Mouse (Mus musculus): ENCODE data around the gene Klf7. TPM values are rescaled to one million over a fixed set of nuclear protein-coding genes. Genes with fewer than 3 reads are reported as not detected.
A peak's percentile ranks its signal among the peaks of the same experiment; 100 is the strongest.

Klf7 gene
- total RNA-seq, 1 experiment from 2014 or later = 34.7 TPM

DNA sequence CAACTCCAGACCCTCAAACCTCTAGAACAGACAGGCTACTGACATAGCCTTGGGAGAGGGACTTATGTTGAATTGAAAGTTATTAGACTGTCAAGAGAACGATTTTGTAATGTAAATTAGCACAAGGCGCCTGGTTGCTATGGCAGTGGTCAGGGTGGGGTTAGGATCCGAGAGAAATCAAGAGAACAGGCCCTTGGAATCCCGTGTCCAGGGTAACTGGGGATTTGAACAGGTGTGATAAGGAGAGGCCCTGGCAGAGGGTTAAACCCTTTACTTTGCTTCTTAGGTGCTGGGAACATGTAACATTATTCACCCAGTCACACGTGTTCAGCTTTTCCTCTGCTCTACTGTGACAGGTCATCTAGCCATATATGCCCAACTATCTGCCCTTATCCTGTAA, 83.7 kb downstream of the Klf7 start:
- ATAC-seq (ENCODE audit: extremely low read depth, insufficient number of reproducible peaks, low FRiP score, poor library complexity, severe bottlenecking) = no peak

DNA sequence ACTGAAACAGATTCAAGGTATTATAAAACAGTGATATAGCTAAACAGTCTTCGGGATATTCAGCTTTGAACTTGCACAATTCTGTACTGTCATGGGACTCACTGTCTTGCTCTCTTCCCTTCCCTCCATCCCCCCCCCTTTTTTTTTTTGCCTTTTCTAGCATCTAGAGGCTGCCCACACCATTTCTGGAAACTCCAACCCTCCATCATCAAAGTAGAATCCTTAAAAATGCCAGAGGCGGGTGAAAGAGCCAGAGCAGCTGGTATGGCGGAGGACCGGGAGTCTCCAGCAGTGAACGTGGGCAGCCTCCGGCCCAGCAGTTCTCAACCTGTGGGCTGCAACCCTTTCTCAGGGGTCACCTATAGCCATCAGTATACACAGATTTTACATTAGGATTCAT, 84.3 kb downstream of the Klf7 start:
- ATAC-seq (ENCODE audit: extremely low read depth, insufficient number of reproducible peaks, low FRiP score, poor library complexity, severe bottlenecking) = no peak

DNA sequence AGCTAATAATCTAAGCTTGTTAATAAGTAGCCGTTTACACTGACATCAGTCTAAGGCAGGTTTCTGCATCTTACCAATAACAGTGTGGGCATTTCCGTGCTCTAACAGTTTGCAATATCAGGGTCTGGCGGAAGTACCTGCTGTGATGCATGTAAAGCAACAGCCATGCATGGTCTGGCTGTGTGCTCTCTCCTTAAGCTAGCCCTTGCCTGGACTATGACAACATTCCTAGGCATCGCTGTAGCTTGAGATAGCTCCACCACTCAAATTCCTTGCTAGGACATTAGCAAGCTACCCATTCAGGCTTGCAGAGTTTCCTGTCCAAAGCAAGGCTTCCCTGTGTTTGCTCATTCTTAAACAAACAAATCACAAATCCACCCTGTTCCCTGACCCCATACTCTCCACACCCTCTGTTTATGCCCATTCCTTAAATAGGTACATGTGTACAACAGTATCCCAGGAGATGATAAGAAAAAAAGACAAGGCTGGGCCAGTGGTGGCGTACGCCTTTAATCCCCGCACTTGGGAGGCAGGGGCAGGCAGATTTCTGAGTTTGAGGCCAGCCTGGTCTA, 85.1 kb downstream of the Klf7 start:
- ATAC-seq (ENCODE audit: extremely low read depth, insufficient number of reproducible peaks, low FRiP score, poor library complexity, severe bottlenecking) = no peak

DNA sequence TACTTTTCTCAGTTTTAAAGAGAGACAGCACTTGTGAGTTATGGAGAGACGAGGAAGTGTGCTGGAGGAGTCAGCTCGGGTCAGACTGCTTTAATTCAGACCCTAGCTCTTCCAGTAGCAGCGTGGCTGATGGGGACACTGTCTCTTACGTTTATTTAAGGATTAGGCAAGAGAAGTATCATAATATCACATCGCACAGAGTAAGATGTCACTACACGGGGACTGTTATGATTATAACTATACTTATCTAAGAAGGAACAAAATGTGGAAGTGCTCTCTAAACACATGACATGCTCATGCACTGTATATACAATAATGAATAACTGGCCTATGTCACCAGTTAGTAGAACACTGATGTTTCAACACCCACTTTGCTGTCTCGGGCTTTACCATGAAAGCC, 86.3 kb downstream of the Klf7 start:
- no peak for ATAC-seq (ENCODE audit: extremely low read depth, insufficient number of reproducible peaks, low FRiP score, poor library complexity, severe bottlenecking)

DNA sequence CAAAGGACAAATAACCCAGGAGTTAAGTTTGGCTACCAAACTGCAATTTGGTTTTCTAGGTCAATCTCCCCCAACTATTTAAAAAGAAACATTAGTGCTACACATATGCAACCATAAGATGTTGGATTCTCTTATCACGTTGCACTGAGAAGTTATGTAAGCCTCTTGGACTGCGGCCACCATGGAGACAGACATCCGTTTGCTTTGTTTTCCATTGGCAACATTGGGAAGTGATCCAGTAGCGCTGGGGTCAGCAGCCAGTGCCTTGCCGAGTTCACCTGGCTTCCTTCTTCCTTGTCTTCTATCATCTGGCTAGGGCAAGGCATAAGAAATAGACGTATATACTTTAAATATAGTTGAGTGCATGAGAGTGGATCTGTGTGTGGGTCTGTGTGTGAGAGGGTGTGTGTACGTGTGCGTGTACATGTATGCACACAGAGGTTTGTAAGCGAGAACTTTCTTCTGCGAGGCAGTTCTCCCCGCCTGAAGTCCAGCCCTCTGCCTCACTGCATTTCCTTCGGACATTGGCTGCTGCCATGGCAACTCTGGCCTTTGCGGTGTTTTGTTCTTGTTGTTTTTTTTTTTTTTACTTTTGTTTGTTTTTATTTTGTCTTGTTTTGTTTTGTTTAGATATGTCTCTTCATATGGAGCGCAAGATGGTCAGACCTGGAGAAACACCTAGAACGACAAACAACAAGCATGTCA, 86.8 kb downstream of the Klf7 start:
- ATAC-seq (ENCODE audit: extremely low read depth, insufficient number of reproducible peaks, low FRiP score, poor library complexity, severe bottlenecking) = no peak

DNA sequence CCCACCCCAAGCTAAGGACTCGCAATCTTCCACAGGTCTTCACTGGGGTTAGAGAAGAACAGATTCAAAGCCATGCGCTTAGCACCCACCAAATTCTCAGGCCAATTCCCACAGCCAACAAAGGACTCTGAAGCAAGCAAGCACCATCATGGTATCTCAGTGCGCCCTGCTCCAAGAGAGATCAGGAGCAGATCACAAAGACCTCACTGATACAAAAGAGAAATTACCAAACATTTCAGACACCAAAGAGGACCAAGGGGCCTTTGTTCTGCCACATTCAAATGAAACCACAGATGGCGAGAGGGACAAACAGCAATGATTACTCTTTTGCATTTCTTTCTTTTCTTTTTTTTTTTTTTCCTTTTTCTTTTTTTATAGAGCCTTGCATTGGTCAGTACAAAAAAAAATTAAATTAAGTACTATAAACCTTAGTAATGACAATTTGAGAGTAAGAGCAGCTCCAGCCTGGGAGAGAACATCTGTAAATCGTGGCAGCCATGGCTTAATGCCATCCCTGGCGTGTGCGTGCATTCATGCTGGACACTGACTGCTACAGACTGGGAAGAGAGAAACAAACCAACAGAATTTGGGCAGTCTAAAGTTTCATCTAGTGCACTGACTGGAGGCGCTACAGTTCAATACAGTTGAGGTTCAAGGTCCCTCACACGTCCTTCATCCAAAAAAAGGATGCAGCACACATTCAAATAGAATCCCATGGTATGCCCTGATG, 89.4 kb downstream of the Klf7 start:
- ATAC-seq (ENCODE audit: extremely low read depth, insufficient number of reproducible peaks, low FRiP score, poor library complexity, severe bottlenecking) = no peak

DNA sequence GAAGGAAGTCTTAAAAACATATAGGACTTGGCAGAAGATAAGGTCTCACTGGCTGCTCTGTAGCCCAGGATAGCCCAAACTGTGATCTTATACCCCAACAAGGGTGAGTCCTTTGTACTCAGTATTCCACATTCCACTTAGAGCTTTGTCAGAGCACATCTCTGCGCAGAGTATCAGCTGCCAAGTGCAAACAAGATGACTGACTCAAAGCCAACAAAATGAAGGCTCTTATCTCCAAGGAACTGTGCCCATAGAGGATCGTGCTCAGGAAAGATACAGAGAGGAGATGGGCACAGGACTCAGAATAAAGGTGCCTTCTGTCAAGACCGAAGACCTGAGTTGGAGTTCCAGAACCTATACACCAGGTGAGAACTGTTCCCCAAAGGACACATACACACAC, 100.1 kb downstream of the Klf7 start:
- ATAC-seq (ENCODE audit: extremely low read depth, insufficient number of reproducible peaks, low FRiP score, poor library complexity, severe bottlenecking) = no peak

DNA sequence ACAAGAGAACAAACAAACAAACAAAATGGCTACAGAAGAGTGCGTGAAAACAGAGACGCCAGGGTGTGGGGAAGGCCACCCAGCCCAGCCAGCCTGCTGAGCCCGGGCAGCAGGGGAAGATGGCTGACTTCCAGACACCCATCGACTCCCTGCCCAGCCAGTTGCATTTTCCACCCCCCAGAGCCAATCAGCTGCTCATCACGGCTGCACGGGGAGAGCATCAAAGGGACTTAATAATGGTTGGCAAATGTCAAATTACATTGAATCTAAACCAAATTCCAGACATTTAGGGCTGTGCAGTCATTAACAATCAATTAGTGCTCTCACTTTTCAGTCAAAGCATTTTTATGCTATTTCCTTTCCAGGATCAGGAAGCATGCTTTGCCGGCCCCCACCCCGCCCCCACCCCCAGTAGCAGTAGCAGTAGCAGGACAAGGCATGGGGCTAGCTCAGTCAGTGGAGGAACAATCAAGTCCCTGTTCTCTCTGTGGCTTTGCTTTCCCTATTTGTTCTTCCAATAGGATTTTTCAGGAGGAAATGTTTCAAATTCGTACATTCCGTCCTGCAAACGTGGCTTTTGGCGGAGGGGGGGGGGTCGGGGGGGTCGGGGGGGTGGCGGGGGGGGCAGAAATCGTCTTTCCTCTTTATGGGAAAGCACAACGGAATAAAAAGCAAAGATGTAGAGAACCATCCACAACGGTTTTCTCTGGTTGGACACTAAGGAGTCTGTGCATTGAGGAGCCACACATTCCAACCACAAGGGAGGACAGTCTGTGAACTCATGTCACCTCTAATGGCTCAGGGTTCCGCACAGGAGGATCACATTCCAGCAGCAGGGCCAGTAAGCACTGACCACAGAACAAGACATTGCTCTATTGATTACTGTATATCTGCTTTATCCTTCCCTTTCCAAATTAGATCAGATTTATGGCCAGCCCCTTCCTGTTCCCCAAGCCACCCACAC, 101.1 kb downstream of the Klf7 start:
- no peak for ATAC-seq (ENCODE audit: extremely low read depth, insufficient number of reproducible peaks, low FRiP score, poor library complexity, severe bottlenecking)

DNA sequence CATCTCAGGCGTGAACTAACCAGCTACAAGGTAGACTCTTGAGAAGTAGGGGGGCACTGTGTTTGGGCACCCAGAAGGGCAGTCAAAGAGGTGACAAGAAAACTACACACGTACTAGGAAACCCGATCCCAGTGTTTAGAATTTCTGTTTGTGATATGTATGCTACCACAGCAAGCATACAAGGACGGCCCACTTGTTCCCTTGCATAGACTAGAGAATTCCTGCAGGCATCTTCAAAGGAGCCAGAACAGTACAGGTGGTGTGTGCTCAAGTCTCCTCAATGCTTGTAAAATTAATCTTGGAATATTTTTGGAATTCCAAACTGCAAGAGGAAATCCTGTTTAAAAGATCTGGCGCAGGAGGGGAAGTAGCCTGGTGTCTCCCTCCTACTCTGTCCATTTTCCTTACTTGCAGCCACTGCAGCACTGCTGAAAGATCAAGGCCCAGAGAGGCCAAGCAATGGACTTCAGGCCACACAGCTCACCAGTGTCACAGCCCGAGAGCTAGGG, 102.9 kb downstream of the Klf7 start:
- no peak for ATAC-seq (ENCODE audit: extremely low read depth, insufficient number of reproducible peaks, low FRiP score, poor library complexity, severe bottlenecking)

DNA sequence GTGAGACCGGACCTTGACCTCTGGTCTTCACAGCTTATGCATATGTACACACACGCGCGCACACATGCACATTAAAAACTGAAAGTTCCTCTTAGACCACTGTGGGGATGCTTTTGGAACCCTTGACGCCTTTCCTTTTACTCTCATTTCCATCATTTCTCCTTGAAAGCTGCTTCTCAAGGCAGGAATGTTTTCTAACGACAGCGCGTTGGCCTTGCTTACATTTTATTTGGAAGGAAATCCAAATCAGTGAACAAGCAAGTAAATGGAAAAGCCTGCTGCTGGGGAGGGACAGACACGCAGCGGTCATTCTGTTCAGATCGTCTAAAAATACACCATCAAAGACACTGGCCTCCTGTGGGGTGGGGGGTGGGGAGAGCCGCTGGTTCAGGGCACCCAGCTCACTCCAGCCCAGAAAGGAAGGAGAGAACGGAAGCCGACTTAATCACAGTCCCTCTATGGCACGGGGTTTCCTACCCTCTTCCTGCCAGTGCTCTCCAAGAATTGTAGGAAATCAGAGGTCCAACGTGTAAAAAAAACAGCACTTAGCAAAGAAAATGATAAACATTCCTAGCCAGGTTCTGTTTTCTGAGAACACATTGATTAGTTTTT, 103.5 kb downstream of the Klf7 start:
- ATAC-seq (ENCODE audit: extremely low read depth, insufficient number of reproducible peaks, low FRiP score, poor library complexity, severe bottlenecking) = no peak

DNA sequence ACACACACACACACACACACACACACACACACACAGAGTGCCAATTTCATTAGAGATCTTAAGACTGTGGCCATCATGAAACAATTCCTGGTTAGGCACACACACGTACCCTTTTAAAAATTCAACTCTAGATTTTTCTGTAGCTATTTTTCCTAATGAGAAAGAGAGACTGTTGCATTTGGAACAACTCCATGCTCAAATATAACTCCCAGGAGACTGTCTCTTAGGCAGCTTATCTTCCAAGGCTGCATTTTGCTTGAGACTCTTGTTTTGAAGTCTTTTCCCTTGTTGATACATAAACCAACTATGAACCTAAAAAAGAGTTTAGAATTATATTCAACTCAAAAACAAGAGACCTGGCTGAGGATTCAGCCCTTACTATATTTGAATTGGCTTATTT, 108.0 kb downstream of the Klf7 start:
- no peak for ATAC-seq (ENCODE audit: extremely low read depth, insufficient number of reproducible peaks, low FRiP score, poor library complexity, severe bottlenecking)

DNA sequence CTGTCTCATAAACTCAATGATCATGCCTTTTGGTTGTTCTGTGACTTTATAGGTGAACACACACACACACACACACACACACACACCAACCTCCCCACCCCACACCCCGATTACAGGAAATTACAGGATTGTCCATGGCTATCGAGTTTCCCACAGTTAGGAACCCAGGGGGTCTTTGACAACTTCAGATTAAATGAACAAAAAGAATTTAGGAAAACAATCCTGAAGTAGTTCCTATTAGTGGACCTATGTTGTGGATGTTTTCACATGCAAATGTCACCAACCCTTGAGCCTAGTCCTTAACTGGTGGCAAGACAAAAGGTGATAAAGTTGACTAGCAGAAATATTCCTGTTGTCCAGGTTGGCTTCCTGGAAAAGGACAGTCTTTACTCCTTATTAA, 113.1 kb downstream of the Klf7 start:
- no peak for ATAC-seq (ENCODE audit: extremely low read depth, insufficient number of reproducible peaks, low FRiP score, poor library complexity, severe bottlenecking)

DNA sequence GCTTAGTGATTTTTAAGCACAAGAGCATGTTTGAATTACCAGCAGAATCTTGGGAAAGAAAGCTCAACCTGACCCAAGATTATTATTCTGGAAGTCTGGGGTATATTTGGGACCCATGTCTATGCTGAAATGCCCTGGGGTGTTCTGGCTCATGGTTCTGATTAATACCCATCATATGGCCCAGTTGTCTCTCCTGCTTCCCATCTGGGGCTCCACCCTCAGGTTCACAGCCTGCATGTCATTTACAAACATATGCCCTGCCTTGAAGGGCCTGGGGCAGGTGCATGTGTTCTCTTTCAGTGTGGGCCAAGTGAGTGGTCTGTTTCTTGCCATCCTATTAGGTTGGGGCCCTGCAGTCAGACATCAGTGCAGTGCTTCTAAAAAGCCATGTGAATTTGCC, 114.1 kb downstream of the Klf7 start:
- no peak for ATAC-seq (ENCODE audit: extremely low read depth, insufficient number of reproducible peaks, low FRiP score, poor library complexity, severe bottlenecking)

DNA sequence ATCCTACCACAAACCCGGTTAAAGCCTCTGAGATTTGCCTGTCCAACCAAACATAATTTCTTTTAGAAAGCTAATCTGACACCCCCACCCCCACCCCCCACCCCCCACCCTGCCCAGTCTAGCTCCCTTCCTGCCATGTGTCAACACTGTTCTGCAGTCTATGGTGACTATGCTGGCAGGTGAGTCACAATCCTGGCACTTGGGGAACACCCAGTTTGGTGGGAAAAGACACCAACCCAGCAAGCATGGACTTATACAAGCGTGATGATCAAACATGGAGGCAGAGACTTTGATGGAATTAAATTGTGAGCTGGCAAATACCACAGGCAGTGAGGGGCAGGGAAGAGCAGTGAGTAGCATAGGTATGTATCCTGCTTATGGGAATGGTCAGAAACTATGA, 116.9 kb downstream of the Klf7 start:
- no peak for ATAC-seq (ENCODE audit: extremely low read depth, insufficient number of reproducible peaks, low FRiP score, poor library complexity, severe bottlenecking)

DNA sequence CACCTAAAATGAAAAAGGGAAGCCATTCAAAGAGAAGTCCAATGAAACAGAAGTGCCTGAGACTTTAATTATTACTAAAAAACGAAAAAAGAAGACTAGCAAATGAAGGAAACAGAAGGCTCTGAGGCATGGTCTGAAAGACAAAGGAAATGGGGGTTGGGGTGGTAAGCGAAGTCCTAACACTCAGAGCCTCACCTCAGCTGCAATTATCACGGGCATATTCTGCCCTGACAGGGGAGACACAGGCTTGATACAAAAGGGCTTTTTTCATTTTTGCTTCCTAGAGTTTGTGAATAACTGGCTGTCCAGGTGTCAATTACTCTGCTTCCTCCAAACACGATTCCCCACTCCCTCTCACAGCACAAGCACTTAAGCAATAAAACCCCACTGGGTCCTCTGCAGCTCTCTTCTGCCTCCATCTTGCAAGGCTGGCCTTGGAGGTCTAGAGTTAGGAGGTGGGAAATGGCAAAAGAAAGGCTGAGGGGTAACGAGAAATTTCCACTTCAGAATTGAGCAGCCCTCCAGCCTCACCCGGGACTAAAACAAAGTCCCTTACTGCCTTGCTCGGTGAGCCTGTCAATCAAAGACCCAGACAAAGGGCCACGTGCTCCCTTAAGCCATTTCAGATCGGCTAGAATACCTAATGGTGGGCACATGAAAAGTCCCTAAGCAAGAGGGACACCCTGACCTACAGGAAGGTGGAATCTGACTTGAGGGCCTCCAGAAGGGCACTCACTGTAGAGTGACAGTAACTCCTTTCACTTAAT, 118.4 kb downstream of the Klf7 start:
- no peak for ATAC-seq (ENCODE audit: extremely low read depth, insufficient number of reproducible peaks, low FRiP score, poor library complexity, severe bottlenecking)

DNA sequence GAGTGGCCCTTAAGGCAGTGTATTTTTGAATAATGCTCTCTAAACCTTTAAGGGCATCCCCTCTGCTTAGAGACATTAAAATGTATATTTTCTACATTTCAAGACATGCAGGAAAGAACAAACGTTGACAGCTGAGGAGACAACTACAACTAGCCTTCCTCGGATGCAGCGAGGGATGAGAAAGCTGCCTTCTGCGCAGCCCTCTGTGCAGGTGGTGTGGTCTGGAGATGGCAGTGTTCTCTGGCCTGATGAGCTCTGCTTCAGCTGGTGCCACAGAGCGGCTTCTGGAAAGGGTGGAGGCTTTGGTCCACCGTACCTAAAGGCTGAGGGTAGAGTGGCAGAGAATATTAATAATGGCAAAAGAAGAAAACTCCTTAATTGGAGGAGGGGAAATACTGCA, 120.0 kb downstream of the Klf7 start:
- no peak for ATAC-seq (ENCODE audit: extremely low read depth, insufficient number of reproducible peaks, low FRiP score, poor library complexity, severe bottlenecking)

DNA sequence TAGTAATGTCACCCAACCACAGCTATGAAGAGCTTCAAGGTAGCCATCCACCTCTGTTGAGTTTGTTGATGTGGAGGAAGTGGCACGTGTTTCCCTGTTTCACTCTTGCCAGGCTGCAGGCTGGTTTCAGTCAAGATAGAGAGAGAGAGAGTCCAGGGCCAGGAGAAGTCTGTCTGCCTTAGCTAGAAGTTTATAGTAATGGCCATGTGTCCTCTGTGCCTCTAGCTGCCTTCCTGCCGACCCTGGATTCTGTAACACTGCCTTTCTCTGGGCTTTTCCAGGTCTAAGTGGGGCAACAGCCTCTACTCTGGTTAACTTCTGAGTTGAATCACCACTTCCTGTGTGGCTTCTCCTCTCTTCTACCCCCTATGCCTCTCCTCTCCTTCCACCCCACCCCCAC, 121.5 kb downstream of the Klf7 start:
- ATAC-seq (ENCODE audit: extremely low read depth, insufficient number of reproducible peaks, low FRiP score, poor library complexity, severe bottlenecking) = peak; percentile 52

DNA sequence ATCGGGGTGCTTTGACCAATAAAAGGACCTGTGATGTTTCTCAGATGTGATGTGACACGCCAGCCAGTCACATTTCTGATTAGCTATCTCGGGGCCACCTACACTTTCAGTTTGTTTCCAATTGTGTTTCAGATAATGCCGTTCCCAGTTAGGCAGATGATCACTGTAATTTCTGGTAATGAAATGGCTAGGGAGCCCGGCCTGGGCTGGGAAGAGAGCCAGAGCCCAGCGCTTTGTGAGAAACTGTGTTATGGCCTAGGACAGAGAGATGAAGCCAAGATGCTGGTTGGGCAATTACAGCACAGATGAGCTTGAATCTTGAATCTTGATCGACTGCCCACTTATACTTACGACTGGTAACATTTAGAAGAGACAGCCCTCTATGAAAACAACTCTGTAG, 122.6 kb downstream of the Klf7 start:
- ATAC-seq (ENCODE audit: extremely low read depth, insufficient number of reproducible peaks, low FRiP score, poor library complexity, severe bottlenecking) = no peak

Data from neutrophil, adult 5-6 weeks (primary cell).